ENCODE assay signal across 8 mouse cellular contexts in genomic region chr10:93261132-93261980, GRCm38 (mm10). TPM values are rescaled to one million over a fixed set of nuclear protein-coding genes. Genes with fewer than 3 reads are reported as not detected.
DNase-seq lines count a peak whose midpoint lies in the region; ATAC-seq and TF ChIP-seq lines count a peak whose summit lies in the region.

No protein-coding gene starts in this region.

- DNase-seq in left cerebral cortex, adult 2 months (ENCODE audit: extremely low spot score in 1 of 2, low spot score in 2 of 2), result no peak
- DNase-seq in left cerebral cortex, adult 8-10 months (ENCODE audit: low spot score in 2 of 2), result no peak
- DNase-seq in gastrocnemius, postnatal 10 days, result peak; percentile 62
- peak; percentile 56 for DNase-seq in kidney, adult 11 months
- DNase-seq in lung, postnatal 14 days, result peak; percentile 47
- DNase-seq in right cerebral cortex, postnatal 4 days, result peak; percentile 65
- DNase-seq in adrenal gland, adult 18-20 months (ENCODE audit: low spot score in 2 of 2), result no peak

- peak overlapping the region; percentile 11; the same call in 1 of the 2 replicates for H3K4me3 ChIP-seq in left cerebral cortex, adult 2 months

- intact Hi-C loops in left cerebral cortex, adult 2 months (cut with DNase I), result no loop called here

- TF ChIP-seq CTCF in left cerebral cortex, adult 2 months (IDR thresholded peaks at IDR 0.05), result no peak

- ATAC-seq in cerebellum, adult (ENCODE audit: insufficient number of reproducible peaks, low FRiP score, low TSS enrichment), result peak; percentile 49

- peak overlapping the region; percentile 76 for H3K27ac ChIP-seq in left cerebral cortex, adult 2 months

RNA-seq across cellular contexts. Expression of gene Elk3, which starts 49.6 kb away (rescaled TPM):
- total RNA-seq in left cerebral cortex, adult 2 months (2021), result 10 to 100 TPM in 1 of 2 experiments, 1 to 10 TPM in 1; 8.6 to 11.9 TPM
- 10 to 100 TPM in 2 of 4 experiments, 1 to 10 TPM in 2; 7.4 to 12.3 (median 9.6) TPM for total RNA-seq in left cerebral cortex, adult 8-10 months (2022)
- total RNA-seq in gastrocnemius, postnatal 10 days (2021), result 10 to 100 TPM; 41.9 to 46.7 TPM
- total RNA-seq in adrenal gland, adult 18-20 months (2021), result 10 to 100 TPM; 25.7 to 30.1 TPM

Comparison
In these comparisons a context has a peak if more than half of its experiments do, and no peak if none do; other contexts are left out.
1. DNase-seq: peak in gastrocnemius, postnatal 10 days (single experiment), kidney, adult 11 months (single experiment), lung, postnatal 14 days (single experiment) and right cerebral cortex, postnatal 4 days (single experiment); none in left cerebral cortex, adult 2 months (0 of 2), left cerebral cortex, adult 8-10 months (0 of 2) and adrenal gland, adult 18-20 months (0 of 2).